Mouse (Mus musculus) brain, embryonic 14.5 days (tissue): Measurements from ENCODE around the gene Galnt14.

Source experiments
- CTCF ChIP-seq: fragments of 200-500 bp; IDR thresholded peaks from 2 replicates; pipeline ENCODE4 v1.5.1; 2012; ENCODE audit warnings: inconsistent platforms, mild to moderate bottlenecking, moderate library complexity, borderline replicate concordance; ENCODE audit not compliant: insufficient read depth, insufficient read length; ENCODE audit errors: extremely low read depth
- POLR2A ChIP-seq: fragments of 200-500 bp; IDR thresholded peaks from 2 replicates; pipeline ENCODE4 v1.6.1; 2012; ENCODE audit warnings: mild to moderate bottlenecking, inconsistent platforms, borderline replicate concordance; ENCODE audit not compliant: poor library complexity, insufficient read depth, insufficient read length, severe bottlenecking; ENCODE audit errors: extremely low read depth

DNA sequence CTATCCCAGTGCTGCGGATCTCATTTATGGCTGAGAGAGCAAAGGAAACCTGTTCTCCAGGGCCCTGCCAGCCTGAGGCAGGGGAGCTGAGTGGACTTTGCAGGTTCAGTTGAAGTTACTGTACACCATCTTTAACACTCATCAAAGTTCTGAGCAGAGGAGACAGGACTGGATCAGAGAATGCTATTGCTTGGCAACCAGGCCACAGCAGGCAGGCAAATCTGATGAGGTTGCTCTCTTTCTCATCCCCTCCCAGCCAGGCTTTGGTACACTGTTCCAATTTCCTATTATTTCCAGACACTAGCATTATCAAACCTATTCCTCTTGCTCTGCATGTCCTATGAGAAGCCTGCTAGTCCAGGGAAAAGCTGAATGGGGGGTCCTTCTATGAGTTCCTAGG lies 41.3 kb downstream of the Galnt14 start:
- no peak for TF ChIP-seq POLR2A
- no peak for TF ChIP-seq CTCF
